Mouse (Mus musculus): ENCODE measurements around the gene Pdcd11.

The Pdcd11 gene

DNA sequence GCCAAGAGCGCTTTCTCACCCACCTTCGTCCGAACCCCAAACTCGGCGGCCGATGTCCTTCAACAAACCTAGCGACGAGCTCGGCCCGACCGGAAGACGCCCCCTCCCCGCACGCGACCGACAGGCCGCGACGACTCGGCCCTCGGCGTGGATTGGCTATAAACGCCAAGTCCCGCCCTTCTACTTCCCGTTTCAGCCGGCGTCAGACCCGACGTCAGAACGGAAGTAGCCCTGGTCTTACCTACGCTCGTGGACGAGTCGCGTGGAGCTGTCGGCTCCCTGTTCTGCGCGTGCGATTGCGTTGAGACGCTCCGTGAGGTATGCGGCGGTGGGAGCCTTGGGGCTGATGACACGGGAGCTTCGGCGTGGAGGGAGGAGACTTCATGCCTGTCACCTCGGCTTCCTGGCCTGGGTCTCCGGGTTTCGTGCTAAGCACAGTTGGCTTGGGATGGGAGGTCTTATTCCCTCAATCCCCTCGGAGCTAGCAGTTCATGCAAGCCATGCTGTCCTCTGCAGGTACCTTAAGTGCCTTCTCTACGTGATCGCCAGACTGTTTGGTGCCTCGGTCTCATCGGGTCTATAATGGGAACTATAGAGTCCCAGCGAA is at the start of gene Pdcd11, which contains the start of gene Usmg5:
Gene Pdcd11, plus strand, starts transcription at position 219 of the 607 bp plus-strand sequence.
Gene Usmg5, minus strand, starts transcription at position 98 of the 607 bp plus-strand sequence.
- peak; percentile 92 for DNase-seq (ENCODE audit: low spot score)

DNA sequence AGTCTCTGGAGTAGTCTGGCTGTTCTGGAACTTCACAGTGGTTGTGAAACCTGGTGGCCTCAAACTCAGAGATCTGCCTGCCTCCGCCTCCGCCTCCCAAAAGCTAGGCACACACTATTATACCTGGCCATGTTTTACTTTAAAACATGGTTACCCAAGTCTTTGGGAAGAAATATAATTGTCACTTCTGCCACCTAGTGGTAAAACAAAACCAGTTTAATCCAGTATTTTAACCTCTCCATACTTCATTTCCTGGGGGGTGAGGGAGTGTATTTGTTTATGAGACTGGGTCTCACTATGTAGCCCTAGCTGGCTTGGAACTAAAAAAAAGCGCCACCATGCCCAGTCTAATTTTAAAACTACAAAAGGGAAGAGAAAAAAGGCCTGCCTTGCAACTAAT is 47.0 kb upstream of the Pdcd11 start:
- DNase-seq (ENCODE audit: low spot score) = no peak

DNA sequence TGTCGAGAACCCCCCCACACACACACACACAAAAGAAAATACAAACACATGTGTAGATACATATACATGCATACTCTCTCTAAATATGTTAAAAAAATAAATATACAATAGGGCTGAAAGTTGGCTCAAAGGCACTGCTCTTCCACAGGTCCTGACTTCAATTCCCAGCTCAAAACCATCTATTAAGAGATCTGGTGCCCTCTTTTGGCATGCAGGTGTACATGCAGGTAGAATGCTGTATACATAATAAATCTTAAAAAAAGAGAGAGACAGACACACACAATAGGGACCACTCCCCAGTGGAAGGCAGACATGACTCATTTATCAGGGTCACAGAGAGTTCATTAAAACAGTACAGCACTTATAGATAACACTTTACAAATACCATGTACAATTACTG is 44.2 kb upstream of the Pdcd11 start:
- DNase-seq (ENCODE audit: low spot score) = no peak

DNA sequence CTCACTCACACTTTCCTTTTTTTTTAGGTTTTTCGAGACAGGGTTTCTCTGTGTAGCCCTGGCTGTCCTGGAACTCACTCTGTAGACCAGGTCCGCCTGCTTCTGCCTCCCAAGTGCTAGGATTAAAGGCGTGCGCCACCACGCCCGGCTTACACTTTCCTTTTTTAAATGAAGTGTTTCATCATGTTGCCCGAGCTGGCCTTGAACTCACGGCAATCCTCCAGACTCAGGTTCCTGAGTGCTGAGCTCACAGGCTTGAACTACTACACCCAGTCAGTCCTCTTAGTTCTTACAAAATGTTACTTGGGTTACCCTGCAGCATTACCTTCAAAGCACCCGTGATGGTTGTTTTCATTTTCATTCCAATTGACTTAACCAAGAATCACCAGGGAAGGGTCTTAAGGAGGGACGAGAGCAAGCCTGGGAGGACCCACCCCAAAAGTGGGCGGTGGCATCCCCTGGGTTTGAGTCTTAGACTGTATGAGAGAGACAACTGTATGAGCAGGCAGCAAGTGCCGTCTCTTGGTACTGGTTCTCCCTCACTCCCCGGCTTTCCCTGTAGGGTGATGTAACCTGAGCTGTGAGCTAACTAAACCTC is 43.2 kb upstream of the Pdcd11 start:
- DNase-seq (ENCODE audit: low spot score) = no peak

DNA sequence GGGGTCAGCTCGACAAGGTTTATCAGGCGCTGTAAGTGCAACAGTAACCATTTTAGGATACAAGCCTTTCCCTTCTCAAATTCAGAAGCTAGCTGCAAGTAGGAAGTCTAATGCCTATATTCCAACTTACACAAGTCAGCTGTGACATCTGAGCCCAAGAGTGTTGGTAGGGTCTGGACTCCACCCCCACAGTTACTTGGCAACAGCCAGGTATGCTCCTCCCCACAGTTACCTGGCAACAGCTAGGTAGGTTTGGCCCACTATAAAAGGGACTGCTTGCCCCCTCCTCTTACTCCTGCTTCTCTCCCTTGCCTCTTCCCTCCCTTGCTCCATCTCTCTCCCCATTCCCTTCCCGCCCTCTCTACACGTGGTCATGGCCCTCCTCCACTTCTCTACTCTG is 41.5 kb upstream of the Pdcd11 start:
- no peak for DNase-seq (ENCODE audit: low spot score)

DNA sequence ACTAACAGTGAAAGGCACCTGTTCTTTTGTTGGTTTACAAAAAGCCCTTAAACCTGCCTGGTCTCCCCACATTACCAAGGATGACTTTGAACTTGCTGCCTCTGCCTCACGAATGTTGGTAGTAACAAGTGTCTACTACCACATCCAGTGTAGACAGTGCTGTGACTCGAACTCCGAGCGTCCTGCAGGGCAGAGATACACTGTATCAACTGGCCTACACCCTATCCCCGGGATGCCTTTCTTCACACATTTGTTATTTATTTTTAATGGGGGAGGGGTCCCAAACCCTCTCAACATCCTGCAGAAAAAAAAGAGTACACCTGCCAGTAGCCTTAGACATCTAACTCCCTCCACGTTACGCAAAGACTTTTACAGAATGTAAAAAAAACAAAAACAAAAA is 40.7 kb upstream of the Pdcd11 start:
- no peak for DNase-seq (ENCODE audit: low spot score)

DNA sequence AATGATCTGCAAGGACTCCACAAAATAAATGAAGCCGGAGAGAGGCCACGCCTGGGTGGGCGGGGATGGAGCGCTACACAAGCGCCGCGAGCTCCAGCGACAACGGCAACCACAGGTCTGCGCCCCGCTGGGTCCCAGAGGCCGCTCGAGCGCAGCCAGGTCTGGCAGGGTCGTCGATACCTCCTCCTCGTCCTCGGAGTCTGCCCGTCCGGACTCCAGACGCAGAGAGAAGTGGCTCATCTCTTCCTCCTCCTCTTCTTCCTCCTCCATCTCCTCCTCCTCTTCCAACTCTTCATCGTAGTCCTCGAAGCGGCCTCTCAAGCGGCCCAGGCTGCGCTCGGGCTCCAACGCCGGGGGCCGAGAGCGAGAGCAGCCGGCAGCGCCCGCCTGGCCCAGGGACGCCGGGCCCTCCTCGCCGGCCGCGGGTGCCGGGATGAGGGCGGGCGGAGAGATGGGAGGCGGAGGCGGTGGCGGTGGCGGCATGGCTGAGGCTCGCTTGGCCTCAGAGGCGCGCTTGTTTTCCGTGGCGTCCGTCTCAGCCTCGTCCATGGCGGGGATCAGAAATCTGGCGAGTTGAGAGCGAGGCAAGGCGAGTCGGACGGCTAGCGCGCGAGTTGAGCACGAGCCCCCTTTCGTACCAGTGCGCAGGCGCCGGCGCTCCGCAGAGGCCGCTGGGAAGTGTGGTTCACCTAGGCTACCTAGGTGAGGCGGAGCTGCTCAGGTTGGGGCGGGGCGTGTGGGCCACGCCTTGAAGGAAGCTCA is 40.1 kb upstream of the Pdcd11 start, which contains the start of gene Pcgf6:
Gene Pcgf6, minus strand, starts transcription at position 636 of the 762 bp plus-strand sequence.
- peak; percentile 52 for DNase-seq (ENCODE audit: low spot score)

DNA sequence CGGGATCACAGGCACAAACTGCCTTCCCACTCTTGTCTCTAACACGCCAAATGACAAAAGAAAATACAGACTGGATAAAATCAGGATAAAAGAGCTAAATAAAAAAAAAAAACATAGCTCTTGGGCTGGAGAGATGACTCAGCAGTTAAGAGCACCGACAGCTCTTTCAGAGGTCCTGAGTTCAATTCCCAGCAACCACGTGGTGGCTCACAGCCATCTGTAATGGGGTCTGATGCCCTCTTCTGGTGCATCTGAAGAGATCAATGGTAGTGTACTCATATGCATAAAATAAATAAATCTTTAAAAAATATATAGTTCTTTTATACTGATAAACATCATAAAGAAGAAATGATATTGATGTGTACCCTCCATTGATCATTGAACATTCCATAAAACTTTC is 37.6 kb upstream of the Pdcd11 start:
- DNase-seq (ENCODE audit: low spot score) = no peak

DNA sequence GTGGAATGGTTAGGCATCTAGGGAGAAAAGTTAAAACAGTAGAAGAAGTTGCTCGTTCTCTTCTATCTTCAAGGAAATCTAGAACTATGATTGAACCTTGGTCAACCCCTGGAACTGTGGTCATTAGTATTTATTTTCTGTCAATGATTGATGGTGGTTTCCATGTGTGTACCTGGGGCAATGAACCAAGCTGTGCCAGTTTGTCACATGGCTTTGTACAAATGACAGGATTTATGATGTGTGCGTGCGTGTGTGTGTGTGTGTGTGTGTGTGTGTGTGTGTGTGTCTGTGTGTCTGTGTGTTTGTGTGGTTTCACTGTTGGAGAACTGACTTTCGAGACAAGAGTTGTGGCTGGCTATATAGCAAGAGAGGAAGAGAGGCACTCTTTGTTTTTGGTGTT is 37.1 kb upstream of the Pdcd11 start:
- DNase-seq (ENCODE audit: low spot score) = no peak

DNA sequence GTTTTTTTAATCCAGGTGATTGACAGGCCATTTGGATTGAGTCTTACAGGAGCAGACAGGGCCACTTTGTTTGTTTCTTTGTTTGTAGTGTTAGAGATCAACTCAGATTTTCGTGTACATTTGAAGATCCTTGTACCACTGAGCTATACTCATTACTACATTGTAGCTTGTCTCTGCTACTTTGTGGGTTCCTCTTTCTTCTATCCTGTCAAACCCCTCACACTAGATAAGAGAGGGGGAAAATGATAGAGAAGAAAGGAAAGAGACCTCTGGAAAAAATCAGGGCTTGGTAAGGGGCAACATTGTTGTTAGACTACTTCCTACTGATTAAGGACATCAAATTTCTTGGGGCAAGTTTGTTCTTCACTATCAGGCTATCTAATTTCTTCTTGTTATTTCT is 32.9 kb upstream of the Pdcd11 start:
- DNase-seq (ENCODE audit: low spot score) = no peak

DNA sequence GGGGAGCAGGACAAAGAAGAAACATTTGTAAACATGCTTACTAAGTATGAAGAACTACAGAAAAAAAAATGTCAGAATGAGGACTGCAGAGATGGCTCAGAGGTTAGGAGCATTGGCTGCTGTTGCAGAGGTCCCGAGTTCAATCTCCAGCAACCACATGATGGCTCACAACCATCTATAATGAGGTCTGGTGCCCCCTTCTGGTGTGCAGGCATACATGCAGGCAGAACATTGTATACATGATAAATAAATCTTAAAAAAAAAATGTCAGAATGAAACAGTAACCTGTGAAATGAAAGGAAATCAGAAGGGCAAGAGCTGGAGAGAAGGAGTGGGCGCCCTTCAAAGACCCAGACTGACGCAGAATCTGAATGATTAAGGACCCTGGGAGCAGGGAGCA is 24.7 kb upstream of the Pdcd11 start:
- DNase-seq (ENCODE audit: low spot score) = no peak

DNA sequence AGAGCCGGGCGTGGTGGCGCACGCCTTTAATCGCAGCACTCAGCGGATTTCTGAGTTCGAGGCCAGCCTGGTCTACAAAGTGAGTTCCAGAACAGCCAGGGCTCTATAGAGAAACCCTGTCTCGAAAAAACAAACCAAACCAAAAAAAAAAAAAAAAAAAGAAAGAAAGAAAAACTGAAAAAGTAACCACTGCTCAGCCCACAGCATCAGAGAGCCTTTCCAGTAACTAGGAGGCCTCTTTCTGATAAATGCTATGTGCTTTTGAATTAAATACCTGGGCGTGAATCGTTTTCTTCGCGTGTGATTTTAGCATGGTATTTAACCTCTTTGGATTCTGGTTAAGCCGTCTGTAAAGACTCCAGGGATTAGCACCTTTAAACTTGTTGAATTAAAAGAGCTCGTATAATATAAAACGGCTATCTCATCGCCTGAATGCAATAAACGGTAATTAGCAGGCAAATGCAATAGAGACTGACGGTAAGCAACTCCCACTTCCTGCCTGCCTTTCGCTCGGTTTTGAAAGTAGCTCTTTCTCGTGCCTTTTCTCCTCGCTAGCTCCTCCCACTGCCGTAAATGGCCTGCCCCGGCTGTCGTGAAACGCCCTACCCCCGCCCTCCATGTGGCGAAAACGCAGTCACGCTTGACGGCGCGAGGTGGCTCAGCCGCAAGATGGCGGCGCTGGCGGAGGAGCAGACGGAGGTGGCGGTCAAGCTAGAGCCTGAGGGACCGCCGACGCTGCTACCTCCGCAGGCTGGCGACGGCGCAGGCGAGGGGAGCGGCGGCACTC is 23.3 kb upstream of the Pdcd11 start, which contains the start of gene Taf5:
Gene Taf5, plus strand, starts transcription at position 651 of the 787 bp plus-strand sequence.
- peak; percentile 94 for DNase-seq (ENCODE audit: low spot score)

DNA sequence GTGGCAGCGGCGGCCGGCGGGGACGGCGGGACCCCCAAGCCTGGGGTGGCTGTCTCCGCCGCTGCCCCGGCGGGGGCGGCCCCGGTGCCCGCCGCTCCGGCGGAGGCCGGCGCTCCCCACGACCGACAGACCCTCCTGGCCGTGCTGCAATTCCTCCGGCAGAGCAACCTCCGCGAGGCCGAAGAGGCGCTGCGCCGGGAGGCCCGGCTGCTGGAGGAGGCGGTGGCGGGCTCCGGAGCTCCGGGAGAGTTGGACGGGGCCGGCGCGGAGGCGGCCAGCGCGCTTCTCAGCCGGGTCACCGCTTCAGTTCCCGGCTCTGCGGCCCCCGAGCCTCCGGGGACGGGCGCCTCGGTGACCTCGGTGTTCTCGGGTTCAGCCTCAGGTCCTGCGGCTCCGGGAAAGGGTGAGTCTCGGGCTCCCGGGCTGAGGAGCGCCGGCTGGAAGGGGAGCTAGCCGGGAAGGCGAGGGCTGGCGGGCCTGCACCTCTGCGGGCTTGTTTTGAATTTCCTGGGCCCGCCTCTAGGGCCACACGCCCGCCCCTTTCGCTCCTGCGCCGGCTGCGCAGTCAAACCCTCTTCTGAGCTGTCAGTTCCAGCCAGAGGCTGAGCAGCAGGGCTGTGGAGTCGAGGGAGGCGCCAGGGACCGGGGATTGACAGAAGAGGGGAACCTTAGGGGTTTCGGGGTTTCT is 22.5 kb upstream of the Pdcd11 start:
- DNase-seq (ENCODE audit: low spot score) = peak; percentile 68

DNA sequence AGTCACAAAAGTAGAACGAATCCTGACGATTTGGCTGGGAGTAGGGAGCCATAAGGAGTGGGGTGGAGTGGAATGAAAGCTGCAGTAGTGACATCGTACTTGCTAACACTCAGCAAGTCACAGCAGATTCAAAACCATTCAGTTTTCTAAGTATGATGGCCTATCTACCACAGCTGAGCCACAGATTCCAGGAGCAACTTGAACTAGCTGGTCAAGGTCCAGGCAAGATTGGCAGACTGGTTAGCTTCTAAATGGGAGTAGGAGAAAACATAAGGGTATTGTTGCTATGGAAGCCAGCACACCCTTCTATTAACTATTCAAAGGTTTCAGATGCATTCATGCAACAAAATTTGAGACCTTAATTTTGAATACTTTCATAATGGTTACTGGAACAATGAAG is 2.3 kb upstream of the Pdcd11 start:
- DNase-seq (ENCODE audit: low spot score) = no peak

DNA sequence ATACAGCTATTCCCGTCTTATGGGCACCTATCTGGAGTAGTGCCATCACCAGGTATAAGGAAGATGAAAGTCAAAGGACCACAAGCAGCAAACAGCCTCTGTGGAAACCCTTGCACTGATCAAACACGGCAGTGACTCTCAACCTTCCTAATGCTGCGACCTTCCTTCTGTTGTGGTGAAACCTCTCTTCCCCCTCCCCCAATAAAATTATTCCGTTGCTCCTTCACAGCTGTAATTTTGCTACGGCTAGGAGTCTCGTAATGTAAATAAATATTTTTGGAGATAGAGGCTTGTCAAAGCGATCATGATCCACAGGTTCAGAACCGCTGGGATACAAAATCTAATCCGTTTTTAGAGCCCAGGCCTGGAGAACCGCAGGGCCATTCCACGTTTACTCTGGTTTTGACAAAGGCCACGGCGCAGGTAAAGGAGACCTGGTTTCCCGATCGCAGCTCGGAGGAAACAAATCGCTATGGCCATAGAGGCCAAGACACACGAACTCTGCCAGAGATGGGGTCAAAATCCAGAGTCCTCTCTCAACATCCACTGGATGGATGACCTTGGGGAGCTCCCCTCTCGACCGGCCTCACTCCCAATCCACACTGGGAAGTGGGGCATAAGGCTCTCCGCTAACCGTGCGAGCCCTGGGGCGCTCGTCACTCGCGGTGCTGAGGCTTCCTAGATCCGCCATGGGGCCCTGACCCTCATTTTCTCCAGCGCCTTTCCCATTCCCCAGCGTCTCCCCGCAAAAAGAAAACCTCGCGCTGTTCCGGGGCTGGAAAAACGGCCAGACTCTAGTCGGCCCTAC is 646 bp upstream of the Pdcd11 start:
- peak; percentile 9 for DNase-seq (ENCODE audit: low spot score)

DNA sequence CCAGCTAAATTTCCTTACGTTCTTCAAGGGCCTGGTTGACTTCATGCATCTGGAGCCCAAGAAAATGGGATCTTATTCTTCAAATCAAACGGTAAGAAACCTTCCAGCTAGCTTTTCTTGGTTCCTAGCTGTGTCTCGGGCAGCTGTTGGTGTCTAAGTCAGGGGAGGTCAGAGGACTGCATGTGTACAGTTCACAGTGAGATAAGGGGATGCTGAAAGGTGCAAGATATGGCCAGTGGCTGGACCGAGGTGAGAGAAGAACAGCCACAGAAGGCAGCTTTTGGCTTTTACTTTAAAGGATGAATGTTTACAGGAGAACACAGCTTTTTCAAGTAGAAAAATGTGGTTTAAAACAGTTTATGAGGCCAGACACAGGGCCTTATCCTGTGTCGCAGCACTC is 10.5 kb downstream of the Pdcd11 start:
- no peak for DNase-seq (ENCODE audit: low spot score)

DNA sequence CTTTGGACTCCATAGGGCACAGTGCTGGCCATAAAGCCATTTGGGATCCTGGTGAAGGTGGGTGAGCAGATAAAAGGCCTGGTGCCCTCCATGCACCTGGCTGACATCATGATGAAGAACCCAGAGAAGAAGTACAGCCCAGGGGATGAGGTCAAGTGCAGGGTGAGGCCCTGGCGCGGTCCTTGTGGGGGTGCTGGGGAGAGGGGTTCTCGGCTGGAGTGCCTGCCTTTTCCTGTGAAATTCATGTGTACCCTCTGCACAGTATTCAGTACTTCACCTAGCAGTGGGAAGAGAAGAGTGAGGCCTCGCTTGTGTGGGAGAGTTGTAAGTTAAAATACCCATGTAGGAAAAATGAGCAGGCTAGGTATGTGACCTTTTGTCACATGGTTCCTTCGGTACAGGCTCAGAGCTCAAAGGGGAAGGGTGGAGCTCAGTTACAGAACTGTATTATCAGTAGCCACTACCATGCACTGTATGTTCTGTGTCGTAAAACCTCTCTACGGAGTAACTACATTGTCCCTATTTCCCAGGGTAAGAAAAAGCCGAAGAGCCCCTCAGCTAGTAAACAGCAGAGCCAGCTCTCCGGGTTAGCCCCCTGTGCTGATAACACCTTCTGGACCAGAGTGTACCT is 14.2 kb downstream of the Pdcd11 start:
- DNase-seq (ENCODE audit: low spot score) = no peak

DNA sequence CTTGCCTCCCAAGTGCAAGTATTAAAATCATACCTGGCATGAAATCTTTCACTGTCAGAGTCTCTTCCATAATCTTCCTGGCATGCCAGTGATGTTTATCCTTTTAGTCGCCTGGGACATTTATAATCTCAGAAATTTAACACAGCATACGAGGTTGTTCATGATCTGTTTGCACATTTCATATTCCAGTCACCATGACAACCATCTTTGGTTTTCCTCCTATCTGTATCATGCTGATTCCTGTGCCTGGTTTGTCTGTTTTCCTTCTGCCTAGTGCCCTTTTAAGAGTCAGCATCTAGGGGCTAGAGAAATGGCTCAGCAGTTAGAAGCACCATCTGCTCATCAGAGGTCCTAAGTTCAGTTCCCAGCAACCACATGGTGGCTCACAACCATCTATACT is 28.1 kb downstream of the Pdcd11 start:
- DNase-seq (ENCODE audit: low spot score) = no peak

DNA sequence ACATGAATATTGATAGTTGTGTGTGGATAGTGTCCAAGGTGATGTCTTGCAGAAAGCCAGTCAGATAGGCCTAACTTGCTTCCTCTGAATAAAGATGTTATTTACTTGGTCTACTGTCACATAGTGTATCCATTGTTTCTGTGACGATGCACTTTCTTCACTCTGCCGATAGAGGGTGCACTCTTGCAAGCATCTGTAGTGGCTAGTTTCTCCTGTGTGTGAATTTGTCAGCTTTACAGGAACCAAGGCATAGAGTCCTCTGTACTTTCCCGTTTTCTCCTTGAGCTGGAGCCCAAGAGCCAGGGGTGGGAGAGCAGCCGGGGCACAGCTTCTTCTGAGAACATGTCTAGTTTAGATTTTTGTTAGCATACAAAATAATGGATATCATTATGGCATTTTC is 30.5 kb downstream of the Pdcd11 start:
- DNase-seq (ENCODE audit: low spot score) = no peak

DNA sequence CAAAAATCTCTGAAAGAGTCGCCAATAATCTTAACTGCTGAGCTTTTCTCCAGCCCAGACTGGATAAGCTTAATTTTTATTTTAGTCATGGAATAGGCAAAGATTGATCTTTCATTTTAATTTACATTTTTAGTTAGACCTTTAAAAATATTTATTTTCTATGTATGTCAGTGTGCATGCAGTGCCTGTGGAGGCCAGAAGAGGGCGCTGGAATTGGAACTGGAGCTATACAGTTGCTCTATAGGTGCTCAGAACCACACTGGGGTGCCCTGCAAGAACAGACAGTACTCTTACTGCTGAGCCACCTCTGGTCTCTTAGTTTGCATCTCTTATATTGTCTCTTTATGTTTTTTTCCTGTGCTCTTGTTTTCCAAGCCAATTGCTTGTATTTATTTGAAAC is 32.2 kb downstream of the Pdcd11 start:
- DNase-seq (ENCODE audit: low spot score) = no peak

DNA sequence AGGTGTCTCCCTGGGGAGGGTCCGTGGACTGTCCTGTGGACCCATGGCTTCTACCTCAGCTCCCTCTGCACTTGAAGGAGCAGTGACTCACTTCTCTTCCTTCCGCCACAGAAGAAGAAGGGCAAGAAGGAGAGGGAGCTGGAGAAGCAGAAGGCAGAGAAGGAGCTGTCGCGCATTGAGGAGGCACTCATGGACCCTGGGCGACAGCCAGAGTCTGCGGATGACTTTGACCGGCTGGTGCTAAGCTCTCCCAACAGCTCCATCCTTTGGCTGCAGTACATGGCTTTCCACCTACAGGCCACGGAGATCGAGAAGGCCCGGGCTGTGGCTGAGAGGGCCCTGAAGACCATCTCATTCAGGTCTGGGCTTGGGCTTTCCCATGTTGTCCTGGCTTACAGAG is 37.6 kb downstream of the Pdcd11 start:
- DNase-seq (ENCODE audit: low spot score) = no peak

Data from ovary, postnatal 14 days (tissue).